Mouse (Mus musculus) right cerebral cortex, postnatal 36 days (tissue): Measurements from ENCODE around the gene Nkx2-4.

Source experiments
- DNase-seq, 2 experiments: peaks; one replicate each; pipeline ENCODE4 v3.0.0; 2022; ENCODE audit warnings: low spot score in 2 of 2, mixed read lengths in 1 of 2

The Nkx2-4 gene

GRCm38 (mm10) chr2:147085072-147085870 is at the start of gene Nkx2-4:
TSS of gene Nkx2-4 (minus strand) at chr2:147085445.
- no peak for DNase-seq

- DNase-seq, result no peak
These were observed 42.1 kb upstream of the Nkx2-4 start for GRCm38 (mm10) chr2:147127366-147127765.

- DNase-seq, result no peak
These were observed 34.5 kb upstream of the Nkx2-4 start for GRCm38 (mm10) chr2:147119736-147120135.

- no peak for DNase-seq
These were observed 1.2 kb upstream of the Nkx2-4 start for GRCm38 (mm10) chr2:147086441-147086840.

GRCm38 (mm10) chr2:147085937-147086336 is 692 bp upstream of the Nkx2-4 start:
- DNase-seq, result no peak

- no peak for DNase-seq
These were observed 726 bp downstream of the Nkx2-4 start for GRCm38 (mm10) chr2:147084366-147085071.

GRCm38 (mm10) chr2:147083471-147084365 is 1.5 kb downstream of the Nkx2-4 start:
- no peak for DNase-seq

- no peak for DNase-seq
These were observed 2.9 kb downstream of the Nkx2-4 start for GRCm38 (mm10) chr2:147082391-147082790.

GRCm38 (mm10) chr2:147074399-147074798 is 10.8 kb downstream of the Nkx2-4 start:
- no peak for DNase-seq

GRCm38 (mm10) chr2:147073962-147074361 is 11.3 kb downstream of the Nkx2-4 start:
- DNase-seq, result no peak

- DNase-seq, result no peak
These were observed 14.9 kb downstream of the Nkx2-4 start for GRCm38 (mm10) chr2:147070305-147070704.

- DNase-seq, result no peak
These were observed 16.2 kb downstream of the Nkx2-4 start for GRCm38 (mm10) chr2:147069077-147069476.

- DNase-seq, result no peak
These were observed 17.6 kb downstream of the Nkx2-4 start for GRCm38 (mm10) chr2:147067480-147068246.

GRCm38 (mm10) chr2:147053229-147053892 is 31.9 kb downstream of the Nkx2-4 start:
- DNase-seq, result no peak

- DNase-seq, result no peak
These were observed 38.2 kb downstream of the Nkx2-4 start for GRCm38 (mm10) chr2:147047051-147047450.

GRCm38 (mm10) chr2:147035864-147036263 is 49.4 kb downstream of the Nkx2-4 start:
- DNase-seq, result no peak
